Mouse (Mus musculus) MEL (cell line): ENCODE results near the gene Impdh2.

Source experiments
- CTCF ChIP-seq, 3 experiments: IDR thresholded peaks in 2 of 3; conservative IDR thresholded peaks in 1 of 3; 2 replicates each; pipeline ENCODE4 v1.5.1; 2011 to 2012; ENCODE audit warnings: low read length in 3 of 3, low read depth in 2 of 3, mild to moderate bottlenecking in 2 of 3, improper control_type of control experiment in 1 of 3, inconsistent platforms in 1 of 3, mixed read lengths in 1 of 3, moderate library complexity in 1 of 3; ENCODE audit not compliant: control insufficient read depth in 1 of 3, insufficient read depth in 1 of 3, poor library complexity in 1 of 3, severe bottlenecking in 1 of 3
- E2F4 ChIP-seq: IDR thresholded peaks from 2 replicates; pipeline ENCODE4 v1.6.1; 2011; ENCODE audit warnings: low read depth, low read length, improper control_type of control experiment, borderline replicate concordance
- ELF1 ChIP-seq: IDR thresholded peaks from 2 replicates; pipeline ENCODE4 v1.6.1; 2014; ENCODE audit warnings: low read depth, mild to moderate bottlenecking, inconsistent platforms, low read length, improper control_type of control experiment, moderate library complexity
- GABPA ChIP-seq: IDR thresholded peaks from 2 replicates; pipeline ENCODE4 v1.6.1; 2012; ENCODE audit warnings: low read depth, mild to moderate bottlenecking, inconsistent platforms, low read length, improper control_type of control experiment, moderate library complexity
- GATA1 ChIP-seq: IDR thresholded peaks from 2 replicates; pipeline ENCODE4 v1.6.1; 2011; ENCODE audit warnings: low read depth, low read length, improper control_type of control experiment
- MAX ChIP-seq: IDR thresholded peaks from 2 replicates; pipeline ENCODE4 v1.6.1; 2011; ENCODE audit warnings: low read length, improper control_type of control experiment
- MAZ ChIP-seq: IDR thresholded peaks from 2 replicates; pipeline ENCODE4 v1.6.1; 2012; ENCODE audit warnings: low read depth, mild to moderate bottlenecking, inconsistent platforms, low read length, improper control_type of control experiment
- MEF2A ChIP-seq: IDR thresholded peaks from 2 replicates; pipeline ENCODE4 v1.6.1; 2014; ENCODE audit warnings: low read depth, mild to moderate bottlenecking, inconsistent platforms, low read length, improper control_type of control experiment; ENCODE audit not compliant: poor library complexity, insufficient replicate concordance, severe bottlenecking; ENCODE audit errors: extremely low read depth
- NELFE ChIP-seq: IDR thresholded peaks from 2 replicates; pipeline ENCODE4 v1.6.1; 2011; ENCODE audit warnings: low read depth, low read length, improper control_type of control experiment
- NRF1 ChIP-seq: IDR thresholded peaks from 2 replicates; pipeline ENCODE4 v1.6.1; 2014; ENCODE audit warnings: low read depth, mild to moderate bottlenecking, inconsistent platforms, low read length, improper control_type of control experiment, moderate library complexity; ENCODE audit not compliant: poor library complexity, insufficient read depth, severe bottlenecking
- POLR2A ChIP-seq, 2 experiments: IDR thresholded peaks; 2 replicates each; pipeline ENCODE4 v1.6.1; 2011 to 2012; ENCODE audit warnings: low read length in 2 of 2, mild to moderate bottlenecking in 2 of 2, control low read depth in 1 of 2, improper control_type of control experiment in 1 of 2, low read depth in 1 of 2, moderate library complexity in 1 of 2; ENCODE audit not compliant: control insufficient read depth in 1 of 2, insufficient read depth in 1 of 2, poor library complexity in 1 of 2
- TCF12 ChIP-seq: IDR thresholded peaks from 2 replicates; pipeline ENCODE4 v1.6.1; 2014; ENCODE audit warnings: low read depth, mild to moderate bottlenecking, inconsistent platforms, low read length, improper control_type of control experiment, moderate library complexity

DNA sequence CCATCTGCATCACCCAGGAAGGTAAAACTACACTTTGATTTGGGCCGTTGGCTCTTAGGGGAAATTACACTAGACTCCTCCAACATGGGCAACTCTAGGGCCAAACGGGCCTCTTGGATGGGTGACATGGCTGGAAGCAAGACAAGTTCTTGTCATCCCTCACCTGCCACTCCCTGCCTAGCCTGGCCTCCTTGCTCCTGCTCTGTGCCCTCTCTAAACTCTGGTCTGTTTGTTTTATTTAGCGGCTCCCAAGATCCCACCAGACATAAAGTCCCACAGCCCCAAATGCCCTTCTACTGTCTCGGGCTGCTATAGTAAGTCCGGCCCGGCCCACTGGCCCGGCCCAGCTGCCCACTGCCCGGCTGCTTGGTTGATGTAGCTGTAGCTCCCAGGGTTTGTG, 3.6 kb downstream of the Impdh2 start:
- no peak for TF ChIP-seq POLR2A (IDR thresholded peaks at IDR 0.05; ENCODE audit: control insufficient read depth in 1 of 2, insufficient read depth in 1 of 2, low read depth in 1 of 2, low read length in 2 of 2, poor library complexity in 1 of 2)
- TF ChIP-seq CTCF (IDR thresholded peaks at IDR 0.05 in 2 of 3, conservative IDR thresholded peaks at IDR 0.05 in 1 of 3; ENCODE audit: control insufficient read depth in 1 of 3, insufficient read depth in 1 of 3, low read depth in 2 of 3, low read length in 3 of 3, poor library complexity in 1 of 3, severe bottlenecking in 1 of 3): no peak
- no peak for TF ChIP-seq TCF12
- no peak for TF ChIP-seq MEF2A
- no peak for TF ChIP-seq GATA1
- TF ChIP-seq NRF1: no peak
- TF ChIP-seq MAX: no peak
- TF ChIP-seq MAZ: no peak
- TF ChIP-seq E2F4: no peak
- TF ChIP-seq GABPA: no peak
- TF ChIP-seq ELF1: no peak
- no peak for TF ChIP-seq NELFE
